Mouse (Mus musculus): ENCODE data around the gene Scyl3. TPM values are rescaled to one million over a fixed set of nuclear protein-coding genes. Genes with fewer than 3 reads are reported as not detected.

The Scyl3 gene
- polyA plus RNA-seq (2012; rRNA removed), result 6.3 and 7.1 TPM in 2 replicates

DNA sequence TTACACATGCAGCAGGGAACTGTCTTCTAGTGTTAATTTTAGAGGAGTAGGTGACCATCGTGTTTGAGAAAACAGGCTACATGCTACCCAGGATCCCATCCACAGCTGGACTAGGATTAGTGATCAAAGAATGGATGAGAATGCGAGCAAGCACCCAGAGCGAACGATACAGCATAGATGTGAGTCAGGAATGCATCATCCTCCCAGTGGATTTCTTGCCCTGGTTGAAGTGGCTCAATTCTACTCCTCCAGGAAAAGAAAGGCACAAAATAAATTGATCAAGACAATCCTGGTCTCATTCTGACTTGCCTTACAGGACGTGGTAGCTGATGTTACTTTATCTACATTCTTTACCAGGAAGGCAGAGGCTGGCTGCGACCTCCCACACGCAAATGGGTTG is at the start of gene Scyl3:
TSS of gene Scyl3 (plus strand) at position 255 of the 400 bp plus-strand sequence.
- H3K4me1 ChIP-seq (ENCODE audit: control insufficient read depth, insufficient read depth, low read length), result peaks cover 8% of the 10 kb centered on the region; the same call in 1 of the 2 replicates
- H3K4me3 ChIP-seq (replicated peaks; ENCODE audit: extremely low read depth, low read depth, low read length), result peak within 1 kb of the TSS; percentile 94
- no peak for TF ChIP-seq POLR2A (IDR thresholded peaks at IDR 0.05; ENCODE audit: borderline replicate concordance, extremely low read depth, low read depth, low read length)
- TF ChIP-seq CTCF (IDR thresholded peaks at IDR 0.05; ENCODE audit: insufficient read depth, low read length), result no peak
- 68% methylated on average over 7 of the region's 7 CpGs for WGBS
- no peak for DNase-seq

DNA sequence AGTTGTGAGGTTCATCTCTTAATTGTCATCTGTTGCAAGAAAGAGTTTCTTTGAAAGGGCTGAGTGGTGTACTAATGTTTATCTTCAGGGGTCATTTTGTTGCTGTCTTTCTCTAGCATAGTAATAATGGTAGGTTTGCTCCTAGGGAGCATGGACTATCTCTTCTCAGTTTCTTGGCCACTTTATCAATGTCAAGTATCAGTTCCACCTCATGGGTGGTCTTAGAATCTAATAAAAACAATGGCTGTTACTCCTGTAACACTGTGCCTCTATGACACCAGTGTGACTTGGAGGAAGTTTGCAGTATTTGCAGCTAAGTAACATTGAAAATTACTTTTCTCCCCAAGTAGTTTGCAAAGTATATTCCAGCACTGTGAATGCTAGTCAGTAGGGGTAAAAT is 39.3 kb upstream of the Scyl3 start:
- H3K4me3 ChIP-seq (replicated peaks; ENCODE audit: extremely low read depth, low read depth, low read length), result no peak overlapping the region
- DNase-seq, result no peak
- H3K4me1 ChIP-seq (ENCODE audit: control insufficient read depth, insufficient read depth, low read length), result no peaks in the 10 kb centered on the region
- TF ChIP-seq CTCF (IDR thresholded peaks at IDR 0.05; ENCODE audit: insufficient read depth, low read length), result no peak
- TF ChIP-seq POLR2A (IDR thresholded peaks at IDR 0.05; ENCODE audit: borderline replicate concordance, extremely low read depth, low read depth, low read length), result no peak

DNA sequence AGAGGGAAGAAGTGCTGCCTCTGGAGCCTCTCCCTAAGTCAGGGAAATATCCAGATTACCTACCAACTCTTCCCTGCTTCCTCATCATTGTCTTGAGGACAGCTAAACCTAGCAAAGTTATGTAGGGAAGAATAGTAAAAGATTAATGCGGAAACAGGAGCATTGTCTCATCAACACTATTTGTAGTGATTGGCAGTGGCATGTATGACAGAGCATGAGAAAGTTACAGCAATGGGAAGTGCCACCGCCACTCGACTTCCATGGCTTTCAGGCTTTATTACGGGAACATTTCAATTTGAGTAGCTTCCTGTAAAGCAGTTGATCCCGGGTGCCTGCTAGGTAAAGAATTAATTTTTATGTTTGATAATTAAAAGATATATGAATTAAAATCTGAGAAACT is 35.6 kb upstream of the Scyl3 start:
- TF ChIP-seq POLR2A (IDR thresholded peaks at IDR 0.05; ENCODE audit: borderline replicate concordance, extremely low read depth, low read depth, low read length) (no peak), CTCF (IDR thresholded peaks at IDR 0.05; ENCODE audit: insufficient read depth, low read length) (no peak)
- Histone ChIP-seq H3K4me3 (replicated peaks; ENCODE audit: extremely low read depth, low read depth, low read length) (no peak overlapping the region), H3K4me1 (ENCODE audit: control insufficient read depth, insufficient read depth, low read length) (no peaks in the 10 kb centered on the region)
- WGBS, result 91% methylated on average over 5 of the region's 5 CpGs
- DNase-seq, result no peak

DNA sequence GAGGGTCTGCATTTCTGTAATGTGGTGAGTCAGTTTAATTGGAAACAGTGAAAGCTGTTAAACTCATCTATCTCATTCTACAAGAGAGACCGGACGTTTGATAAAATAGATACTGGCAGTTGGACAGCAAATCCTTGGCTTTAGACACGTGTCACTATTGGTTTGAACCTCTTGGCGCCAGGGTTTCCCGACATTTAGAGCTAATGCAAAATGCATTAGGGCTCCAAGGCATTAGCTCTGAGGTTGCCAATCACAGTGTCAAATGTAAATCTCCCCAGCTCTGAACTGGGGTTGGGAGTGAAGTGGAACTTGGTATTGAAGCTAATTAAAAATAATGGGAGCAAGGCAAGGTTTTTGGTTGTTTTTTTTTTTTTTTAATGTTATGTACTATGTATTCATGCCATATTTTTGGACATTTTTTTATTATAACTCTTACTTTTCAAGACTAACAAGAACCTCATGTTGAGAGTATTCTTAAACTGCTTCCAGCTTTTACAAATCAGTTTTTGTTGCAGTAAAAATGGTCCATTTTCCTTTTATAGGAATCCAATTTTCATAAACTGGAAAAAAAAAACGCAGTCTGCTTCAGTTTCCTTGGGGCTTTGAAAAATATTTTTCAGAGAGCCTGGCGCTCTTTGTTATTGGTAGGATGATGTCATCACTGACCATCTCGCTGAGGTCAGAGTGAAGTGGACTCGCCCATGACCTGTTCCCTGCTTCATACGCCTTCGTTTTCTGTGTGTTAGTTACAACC is 34.9 kb upstream of the Scyl3 start:
- no peak for DNase-seq
- TF ChIP-seq POLR2A (IDR thresholded peaks at IDR 0.05; ENCODE audit: borderline replicate concordance, extremely low read depth, low read depth, low read length) (no peak), CTCF (IDR thresholded peaks at IDR 0.05; ENCODE audit: insufficient read depth, low read length) (no peak)
- 69% methylated on average over 11 of the region's 11 CpGs for WGBS
- no peak overlapping the region for H3K4me3 ChIP-seq (replicated peaks; ENCODE audit: extremely low read depth, low read depth, low read length)
- no peaks in the 10 kb centered on the region for H3K4me1 ChIP-seq (ENCODE audit: control insufficient read depth, insufficient read depth, low read length)

DNA sequence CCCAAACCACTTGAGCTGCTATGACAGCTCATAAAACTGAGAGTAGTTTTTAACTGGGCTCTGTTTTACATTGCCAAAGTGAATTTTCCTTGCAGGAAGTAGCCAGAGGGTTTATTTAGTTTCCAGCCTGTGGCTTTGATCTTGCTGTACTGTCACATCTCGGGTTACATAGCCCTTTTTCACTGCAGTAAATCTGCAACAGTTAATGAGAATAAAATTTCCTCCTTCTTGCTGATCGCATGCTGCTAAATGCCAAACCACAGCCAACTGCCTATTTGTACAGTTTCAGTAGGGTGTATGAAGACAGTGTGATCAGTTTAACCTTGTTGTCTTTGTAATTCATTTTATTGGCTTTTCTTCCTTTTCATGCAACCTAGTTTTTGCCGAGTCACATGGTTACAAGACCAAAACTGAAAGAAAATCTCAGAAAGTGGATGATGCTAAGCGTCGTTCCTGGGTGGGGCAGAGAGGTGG is 30.6 kb upstream of the Scyl3 start:
- no peak for DNase-seq
- peak overlapping the region; percentile 5 for H3K4me3 ChIP-seq (replicated peaks; ENCODE audit: extremely low read depth, low read depth, low read length)
- no peak for TF ChIP-seq POLR2A (IDR thresholded peaks at IDR 0.05; ENCODE audit: borderline replicate concordance, extremely low read depth, low read depth, low read length)
- TF ChIP-seq CTCF (IDR thresholded peaks at IDR 0.05; ENCODE audit: insufficient read depth, low read length), result no peak
- H3K4me1 ChIP-seq (ENCODE audit: control insufficient read depth, insufficient read depth, low read length), result no peaks in the 10 kb centered on the region
- WGBS, result 44% methylated on average over 5 of the region's 5 CpGs

DNA sequence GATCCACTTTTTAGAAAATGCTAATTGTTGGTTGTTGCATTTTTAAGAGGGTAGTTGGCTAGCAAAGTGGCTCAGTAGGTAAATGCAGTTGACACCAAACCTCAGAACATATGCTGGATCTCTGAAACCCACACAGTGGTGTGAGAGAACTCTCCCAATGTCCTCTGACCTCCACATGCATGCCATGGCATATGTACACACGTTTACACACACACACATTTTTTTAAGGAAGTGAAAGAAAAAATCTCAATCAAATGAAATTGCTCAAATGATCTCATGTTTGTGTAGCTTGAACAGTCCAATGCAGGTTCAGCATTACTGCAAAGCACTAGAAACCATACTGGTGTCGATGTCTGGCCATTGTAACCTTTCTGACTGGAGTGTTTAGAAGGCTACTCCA is 29.3 kb upstream of the Scyl3 start:
- 86% methylated on average over 2 of the region's 2 CpGs for WGBS
- DNase-seq, result no peak
- TF ChIP-seq CTCF (IDR thresholded peaks at IDR 0.05; ENCODE audit: insufficient read depth, low read length), result no peak
- no peak for TF ChIP-seq POLR2A (IDR thresholded peaks at IDR 0.05; ENCODE audit: borderline replicate concordance, extremely low read depth, low read depth, low read length)
- Histone ChIP-seq H3K4me1 (ENCODE audit: control insufficient read depth, insufficient read depth, low read length) (no peaks in the 10 kb centered on the region), H3K4me3 (replicated peaks; ENCODE audit: extremely low read depth, low read depth, low read length) (no peak overlapping the region)

DNA sequence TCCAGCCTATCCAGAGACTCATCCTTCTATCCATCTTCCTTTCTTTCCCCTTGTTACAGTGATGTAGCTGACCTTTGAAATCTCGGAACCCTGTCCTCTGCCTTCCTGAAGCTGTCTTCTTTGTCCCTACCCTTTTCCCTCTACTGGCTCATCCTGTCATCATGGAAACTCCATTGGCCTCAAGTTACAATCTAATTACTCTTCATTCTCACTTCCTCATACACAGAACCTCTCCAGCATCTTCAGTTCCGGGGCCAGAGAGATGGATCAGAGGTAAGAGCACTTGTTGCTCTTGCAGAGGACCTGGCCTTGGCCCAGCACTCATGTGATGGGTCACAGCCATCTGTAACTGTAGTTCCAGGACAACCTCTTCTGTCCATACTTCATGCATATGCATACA is 28.7 kb upstream of the Scyl3 start:
- no peaks in the 10 kb centered on the region for H3K4me1 ChIP-seq (ENCODE audit: control insufficient read depth, insufficient read depth, low read length)
- WGBS, result 78% methylated on average over 2 of the region's 2 CpGs
- no peak for TF ChIP-seq CTCF (IDR thresholded peaks at IDR 0.05; ENCODE audit: insufficient read depth, low read length)
- TF ChIP-seq POLR2A (IDR thresholded peaks at IDR 0.05; ENCODE audit: borderline replicate concordance, extremely low read depth, low read depth, low read length), result no peak
- no peak overlapping the region for H3K4me3 ChIP-seq (replicated peaks; ENCODE audit: extremely low read depth, low read depth, low read length)
- DNase-seq, result no peak

DNA sequence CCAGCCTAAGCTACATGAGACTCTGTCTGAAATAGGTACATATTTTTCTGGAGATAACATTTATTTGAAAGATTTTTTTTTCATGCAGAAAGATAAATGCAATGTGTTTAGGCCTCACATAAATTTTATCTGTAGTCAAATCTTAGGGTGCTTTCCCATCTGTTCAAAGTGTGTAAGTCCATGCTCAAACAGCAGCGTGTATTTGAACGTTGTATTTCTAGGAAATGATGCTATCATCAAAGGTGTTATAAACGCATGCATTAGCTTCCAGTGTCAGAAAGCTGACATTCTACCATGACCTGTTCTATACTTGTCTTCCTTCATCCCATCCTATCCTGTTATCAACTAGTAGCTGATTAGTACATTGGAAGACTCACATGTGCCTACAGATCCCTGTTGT is 25.5 kb upstream of the Scyl3 start:
- no peak for DNase-seq
- peaks cover 2% of the 10 kb centered on the region; the same call in 1 of the 2 replicates for H3K4me1 ChIP-seq (ENCODE audit: control insufficient read depth, insufficient read depth, low read length)
- WGBS, result 77% methylated on average over 3 of the region's 3 CpGs
- TF ChIP-seq CTCF (IDR thresholded peaks at IDR 0.05; ENCODE audit: insufficient read depth, low read length) (no peak), POLR2A (IDR thresholded peaks at IDR 0.05; ENCODE audit: borderline replicate concordance, extremely low read depth, low read depth, low read length) (no peak)
- H3K4me3 ChIP-seq (replicated peaks; ENCODE audit: extremely low read depth, low read depth, low read length), result no peak overlapping the region

DNA sequence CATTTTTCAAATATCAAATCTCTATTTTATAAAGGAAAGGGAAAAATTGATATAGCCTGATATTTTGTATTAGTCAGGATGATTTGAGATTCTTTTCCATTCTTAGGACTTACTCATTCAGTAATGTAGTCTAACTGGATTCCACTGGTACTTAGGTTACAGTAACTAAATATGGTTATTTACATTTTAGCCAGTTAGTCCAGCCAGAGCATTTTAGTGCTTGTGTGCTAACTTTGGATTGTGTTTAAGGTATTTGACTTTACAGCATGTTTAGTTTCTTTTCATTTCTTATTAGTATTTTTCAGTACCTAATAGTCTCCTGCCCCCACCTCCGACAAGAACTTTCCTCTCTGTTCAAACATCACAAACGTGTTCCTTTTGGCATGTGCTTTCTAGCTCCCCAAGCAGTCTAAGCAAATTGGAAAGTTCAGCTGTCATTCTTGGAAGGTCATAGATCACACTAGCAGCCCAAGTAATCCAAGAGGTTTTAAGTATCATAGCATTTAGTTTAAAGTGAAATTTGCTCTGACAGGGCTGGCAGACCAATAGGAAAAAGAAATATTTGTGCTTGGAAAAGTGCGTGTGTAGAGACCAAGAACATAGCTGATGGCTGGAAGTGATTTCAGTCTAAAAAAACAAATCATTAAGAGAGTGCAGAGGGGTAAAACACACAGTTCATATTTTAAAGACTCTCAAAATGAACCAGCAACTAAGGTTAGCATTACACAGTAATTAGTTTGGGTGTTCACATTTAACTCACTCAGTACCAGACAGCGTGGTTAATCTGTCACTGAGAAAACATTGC is 21.7 kb upstream of the Scyl3 start:
- Histone ChIP-seq H3K4me1 (ENCODE audit: control insufficient read depth, insufficient read depth, low read length) (peaks cover 2% of the 10 kb centered on the region; the same call in 1 of the 2 replicates), H3K4me3 (replicated peaks; ENCODE audit: extremely low read depth, low read depth, low read length) (no peak overlapping the region)
- WGBS, result 44% methylated on average over 4 of the region's 4 CpGs
- TF ChIP-seq CTCF (IDR thresholded peaks at IDR 0.05; ENCODE audit: insufficient read depth, low read length) (no peak), POLR2A (IDR thresholded peaks at IDR 0.05; ENCODE audit: borderline replicate concordance, extremely low read depth, low read depth, low read length) (no peak)
- DNase-seq, result no peak
